Mouse (Mus musculus) right cerebral cortex, postnatal 14 days (tissue): ENCODE measurements around the gene Polr3k.

ENCODE experiments used
- DNase-seq: peaks from one replicate; pipeline ENCODE4 v3.0.0; 2022

Polr3k gene

DNA sequence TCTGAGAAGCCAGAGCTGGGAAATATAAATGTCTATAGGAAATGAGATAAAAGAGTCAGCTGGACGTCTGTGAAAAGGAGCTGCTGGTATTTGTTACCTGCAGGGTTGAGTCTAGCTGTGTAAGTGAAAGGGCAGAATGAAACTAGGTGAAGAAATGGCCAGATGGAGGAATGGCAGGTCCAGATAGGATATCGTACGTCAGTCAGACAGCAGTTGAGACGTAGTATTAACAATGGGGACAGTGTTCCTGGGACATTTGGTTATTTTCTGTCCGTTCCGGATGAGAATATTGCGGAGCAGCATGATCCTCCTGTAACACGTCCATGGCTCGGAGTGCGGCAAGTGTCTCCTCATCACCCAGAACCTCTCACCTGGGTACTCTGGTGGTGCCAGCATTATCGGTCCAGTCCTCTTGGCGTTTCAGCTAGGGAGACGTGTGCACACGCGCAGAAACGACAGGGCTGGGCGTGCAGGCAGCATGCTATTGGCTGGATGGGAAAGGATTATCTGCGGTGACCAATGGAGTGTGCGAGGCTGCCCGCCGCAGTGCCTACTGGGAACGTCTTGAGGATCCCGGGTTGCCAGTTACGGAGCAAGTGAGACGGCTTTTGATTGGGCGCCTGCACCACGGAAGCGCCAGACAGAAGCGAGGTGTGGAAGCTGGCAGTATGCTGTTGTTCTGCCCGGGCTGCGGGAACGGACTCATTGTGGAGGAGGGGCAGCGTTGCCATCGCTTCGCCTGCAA is at the start of gene Polr3k:
Gene Polr3k (plus strand): TSS at position 547 of the 745 bp plus-strand sequence.
- peak; percentile 91 for DNase-seq

DNA sequence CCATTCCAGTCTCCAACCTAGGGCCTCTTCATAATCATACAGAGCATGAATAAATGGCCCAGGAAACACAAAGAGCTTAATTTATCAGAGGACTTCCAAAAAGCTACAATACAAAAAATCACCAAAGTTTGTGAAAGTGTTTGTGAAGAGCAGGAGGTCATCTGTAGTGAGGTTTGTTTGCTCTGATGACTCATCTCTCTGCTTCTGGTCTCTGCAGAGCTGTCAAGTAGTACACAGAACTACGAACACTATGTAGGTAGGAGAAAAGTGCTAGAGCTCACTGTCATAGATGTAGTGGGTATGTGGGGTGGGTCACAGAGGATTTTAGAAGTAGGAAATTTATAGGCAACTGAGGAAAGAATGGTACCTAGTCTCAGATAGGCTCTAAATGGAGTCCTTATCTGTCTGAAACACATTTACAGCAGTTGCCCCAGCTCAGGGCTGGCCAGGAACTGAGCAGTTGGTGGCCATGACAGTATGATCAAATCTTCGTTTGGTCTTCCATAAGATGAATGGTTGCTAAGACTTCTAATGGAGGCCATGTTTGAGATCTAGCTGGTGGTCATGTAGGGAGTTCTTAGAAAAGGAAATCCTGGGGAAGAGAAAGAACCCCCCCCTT is 35.0 kb upstream of the Polr3k start:
- DNase-seq, result no peak

DNA sequence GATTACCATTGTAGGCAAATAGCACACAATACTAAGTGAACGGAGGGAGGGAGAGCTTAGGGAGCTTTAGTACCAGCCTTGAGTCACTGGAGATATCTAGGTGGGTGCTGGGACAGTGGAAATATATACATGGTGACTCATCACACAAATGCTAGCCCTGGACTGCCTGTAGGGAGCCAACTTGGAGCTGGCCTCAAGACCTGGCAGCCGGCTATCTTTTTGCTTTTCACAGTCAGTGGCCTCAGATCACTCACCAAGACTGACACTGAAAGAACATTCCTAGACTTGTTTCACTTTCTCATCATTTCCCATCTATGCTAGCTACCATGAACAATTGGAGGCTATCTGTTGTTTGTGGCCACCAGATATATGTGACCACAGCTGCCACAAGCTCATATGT is 31.4 kb upstream of the Polr3k start:
- DNase-seq, result no peak

DNA sequence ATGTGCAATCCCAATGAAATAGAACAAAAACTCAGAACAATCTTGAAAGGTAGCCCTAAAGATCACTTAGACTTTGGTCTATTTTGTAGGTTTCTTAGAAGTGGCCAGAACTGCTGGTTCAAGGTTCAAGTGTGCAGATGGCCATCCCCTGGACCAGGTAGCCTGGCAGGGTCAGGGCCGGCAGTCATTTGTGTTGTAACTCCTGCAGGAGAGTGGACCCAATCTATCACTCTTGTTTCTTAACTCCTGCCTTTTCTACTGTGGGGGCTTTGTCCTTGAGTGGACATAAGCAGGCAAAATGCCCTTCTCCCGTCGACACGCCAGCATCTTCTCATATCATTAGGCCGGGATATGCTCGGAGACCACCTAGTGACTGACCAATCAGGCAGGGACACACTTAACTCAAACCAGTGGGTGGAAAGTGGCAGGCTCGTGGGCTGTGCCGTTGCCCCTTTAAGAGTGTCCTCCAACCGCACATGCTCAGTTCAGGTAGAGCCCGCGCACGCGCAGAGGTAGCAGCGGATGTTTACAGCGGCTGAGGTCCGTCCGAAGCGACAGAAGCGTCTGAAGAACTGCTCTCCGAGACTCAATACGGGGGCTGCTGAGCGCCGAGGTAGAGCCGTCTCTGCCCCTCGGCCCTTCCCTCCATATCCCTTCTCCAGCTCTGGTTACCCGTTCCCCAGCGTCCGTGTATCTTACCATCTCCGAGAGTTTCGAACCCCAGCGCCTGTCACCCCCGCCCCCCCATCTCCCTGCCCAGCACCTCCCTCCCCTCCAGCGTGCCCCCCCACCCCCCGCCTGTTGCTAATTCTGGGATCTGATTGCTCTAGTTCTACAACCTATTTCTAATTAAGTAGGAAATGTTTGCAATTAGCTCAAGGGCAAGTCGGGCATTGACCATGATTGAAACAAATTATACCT is 26.5 kb upstream of the Polr3k start, which contains the start of gene Pcmtd2:
Gene Pcmtd2 (plus strand): TSS at position 483 of the 921 bp plus-strand sequence.
- peak; percentile 89 for DNase-seq

DNA sequence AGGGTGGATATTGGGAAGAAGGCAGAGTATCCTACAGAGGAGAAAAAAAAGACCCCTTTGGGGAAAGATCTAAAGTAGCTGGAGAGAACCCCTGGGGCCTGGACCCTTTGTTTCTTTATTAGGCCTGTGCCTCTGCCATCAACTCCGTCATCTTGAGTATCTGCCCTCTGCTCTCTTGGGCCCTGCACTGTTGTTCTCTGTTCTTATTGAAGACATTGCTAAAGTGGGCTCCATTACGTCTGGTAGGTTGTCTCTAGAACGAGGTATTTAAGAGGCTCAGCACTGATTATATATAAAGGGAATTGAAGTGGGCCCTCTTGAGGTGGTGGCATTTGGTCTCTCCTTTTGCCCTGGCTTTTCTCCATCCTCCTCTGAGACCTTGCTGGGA is 25.9 kb upstream of the Polr3k start:
- DNase-seq, result no peak

DNA sequence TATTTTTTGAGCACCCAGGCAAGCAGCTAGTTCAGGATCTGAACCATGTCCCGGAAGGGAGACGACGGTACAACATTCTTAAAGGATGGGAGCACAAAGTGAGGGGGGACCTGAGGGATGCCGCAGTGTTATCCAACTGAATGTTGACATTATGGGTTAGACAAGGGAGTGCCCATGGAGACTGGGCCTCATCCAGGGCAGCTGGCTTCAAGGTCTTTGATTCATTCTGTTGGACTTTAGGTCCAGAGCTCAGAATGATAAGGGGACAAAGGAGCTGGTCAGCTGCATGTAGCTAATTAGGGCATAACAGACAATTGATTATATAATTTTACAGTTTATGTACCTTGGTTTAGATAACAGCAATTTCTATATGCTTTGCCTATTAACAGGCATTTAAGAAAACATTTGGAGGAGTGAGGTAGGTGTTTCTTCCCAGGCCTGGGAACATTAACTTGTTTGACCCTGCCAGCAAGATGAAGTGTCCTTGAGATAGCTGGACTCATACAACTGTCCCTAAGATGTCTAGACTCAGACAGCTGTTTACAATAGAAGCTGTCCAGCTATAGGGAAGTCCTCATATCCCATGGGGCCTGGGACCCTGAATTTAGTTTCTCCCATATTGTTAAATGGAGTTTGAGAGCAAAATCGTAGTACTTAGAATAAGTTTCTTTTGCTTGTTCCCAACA is 18.3 kb upstream of the Polr3k start:
- DNase-seq, result no peak

DNA sequence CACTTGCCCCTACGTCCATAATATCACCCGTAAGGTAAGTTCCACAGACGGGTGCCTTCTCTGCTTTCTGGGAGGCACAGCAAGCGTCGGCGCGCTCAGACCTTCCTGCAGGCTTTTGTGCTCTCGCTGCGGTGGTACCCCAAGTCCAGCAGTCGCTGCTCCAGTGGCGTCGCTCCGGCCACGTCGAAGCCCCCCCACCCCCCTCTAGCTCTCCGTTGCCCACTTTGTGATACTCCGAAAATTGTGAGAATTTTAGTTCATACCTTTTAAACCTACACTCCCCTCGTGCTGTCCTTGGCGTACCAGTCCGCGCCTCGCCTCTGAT is 361 bp downstream of the Polr3k start:
- no peak for DNase-seq

DNA sequence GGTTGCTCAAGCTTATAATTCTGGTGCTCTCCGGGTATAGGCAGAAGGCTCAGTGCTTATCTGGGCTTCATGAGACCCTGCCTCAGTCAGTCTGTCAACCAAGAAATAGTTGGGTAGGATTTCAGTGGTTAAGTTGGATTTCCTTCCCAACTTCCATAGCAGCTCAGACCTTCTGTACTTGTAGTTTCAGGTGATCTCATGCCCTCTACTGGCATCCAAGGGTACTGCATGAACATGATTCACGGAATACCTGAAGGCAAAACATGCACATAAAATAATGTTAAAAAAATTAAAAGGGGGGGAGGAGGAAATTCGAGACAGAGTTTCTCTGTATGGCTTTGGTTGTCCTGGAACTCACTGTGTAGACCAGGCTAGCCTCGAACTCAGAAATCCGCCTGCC is 2.8 kb downstream of the Polr3k start:
- peak; percentile 72 for DNase-seq

DNA sequence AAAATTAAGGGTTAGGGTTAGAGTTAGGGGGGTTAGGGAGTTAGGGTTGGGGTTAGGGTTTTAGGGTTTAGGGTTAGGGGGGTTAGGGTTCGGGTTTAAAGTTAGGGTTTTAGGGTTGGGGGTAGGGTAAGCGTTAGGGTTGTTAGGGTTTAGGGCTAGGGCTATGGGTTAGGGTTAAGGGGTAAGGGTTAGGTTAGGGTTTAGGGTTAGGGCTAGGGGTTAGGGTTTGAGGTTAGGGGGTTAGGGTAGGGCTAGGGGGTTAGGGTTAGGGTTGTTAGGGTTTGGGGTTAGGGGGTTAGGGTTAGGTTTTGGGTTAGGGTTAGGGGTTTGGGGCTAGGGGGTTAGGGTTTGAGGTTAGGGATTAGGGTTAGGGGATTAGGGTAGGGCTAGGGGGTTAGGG is 6.9 kb downstream of the Polr3k start:
- DNase-seq, result no peak

DNA sequence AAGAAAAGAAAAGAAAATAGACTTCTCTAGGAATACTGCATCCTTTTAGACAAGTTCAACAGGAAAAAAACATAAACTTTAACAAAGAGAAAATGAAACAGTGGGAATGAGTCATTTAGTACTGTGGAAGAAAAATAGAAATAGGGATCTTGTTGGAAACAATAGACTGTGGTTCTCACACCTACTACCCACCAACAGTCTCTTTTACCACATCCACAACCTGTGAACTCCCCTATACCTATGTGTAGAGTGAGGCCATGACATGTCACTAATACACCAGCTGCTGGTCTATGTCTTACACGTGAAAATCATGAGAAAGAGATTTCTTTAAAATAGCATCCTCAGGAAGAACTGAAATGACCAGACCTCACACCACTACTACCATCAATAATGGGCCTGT is 14.8 kb downstream of the Polr3k start:
- DNase-seq, result no peak

DNA sequence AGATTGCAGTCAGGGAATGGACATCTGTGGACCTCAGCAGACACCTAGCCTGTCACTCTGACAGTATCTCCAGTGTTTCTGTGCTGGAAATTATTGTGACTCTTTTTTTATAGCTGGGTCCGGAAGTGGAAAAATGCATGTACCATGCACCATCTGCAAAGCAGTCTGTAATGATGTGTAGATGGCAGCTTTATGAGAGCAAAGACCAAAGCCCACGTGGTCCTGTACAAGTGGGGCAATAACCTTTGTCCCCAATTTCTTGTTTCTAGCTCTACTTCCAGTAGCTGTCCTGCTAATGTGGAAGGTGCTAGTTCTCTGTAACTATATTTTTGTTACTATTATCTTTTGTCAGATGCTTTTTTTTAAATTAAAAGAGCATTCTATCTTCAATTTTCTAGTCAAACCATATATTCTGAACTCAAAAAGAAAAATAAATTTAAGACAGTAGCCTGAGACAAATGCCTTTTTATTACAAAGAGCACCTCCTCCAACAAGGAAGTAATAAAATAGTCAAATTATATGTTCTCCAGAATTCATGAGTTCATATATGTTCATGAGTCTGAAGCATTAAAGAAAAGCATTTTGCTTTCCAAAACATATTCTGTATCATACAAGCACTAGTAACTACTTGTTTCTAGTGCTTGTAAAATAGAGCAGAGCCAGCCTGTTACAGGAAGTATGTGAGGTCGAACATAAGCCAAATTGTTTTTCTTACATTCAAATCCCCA is 19.0 kb downstream of the Polr3k start:
- DNase-seq, result no peak

DNA sequence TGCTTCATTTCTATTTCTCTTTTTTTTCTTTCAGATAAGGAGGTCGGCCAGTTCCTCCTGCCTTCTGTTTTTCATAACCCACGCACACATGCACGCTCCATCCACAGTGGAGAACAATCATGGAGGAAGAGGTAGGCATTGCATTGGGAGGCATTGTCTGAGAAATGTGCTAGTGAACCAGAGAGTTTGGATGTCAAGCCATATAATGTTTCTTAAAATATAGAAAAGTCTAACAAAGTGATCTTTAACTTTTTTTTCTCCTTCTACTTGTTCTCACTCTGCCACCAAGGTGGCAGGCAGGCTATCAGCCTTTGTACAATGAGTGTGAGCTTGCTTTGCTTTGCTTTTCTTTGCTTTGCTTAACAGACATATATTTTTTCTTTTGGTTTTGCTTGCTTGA is 53.7 kb downstream of the Polr3k start:
- DNase-seq, result no peak

DNA sequence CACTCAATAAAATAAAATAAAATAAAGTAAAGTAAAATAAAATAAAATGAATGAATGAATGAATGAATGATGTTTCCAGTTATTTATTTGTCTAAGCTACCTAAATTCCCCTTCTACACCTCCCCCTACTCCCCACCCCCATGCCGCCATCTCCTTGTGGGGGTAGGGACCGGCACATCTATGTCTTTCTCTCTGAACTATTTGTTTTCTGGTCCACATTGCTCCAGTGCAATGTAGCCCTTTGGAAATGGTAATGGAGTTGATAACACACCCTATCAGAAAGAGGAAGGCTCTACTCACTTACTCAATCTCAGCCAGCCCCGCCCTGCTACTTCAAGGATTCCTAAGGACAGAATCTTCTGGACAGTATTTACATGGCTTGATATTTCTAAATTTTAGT is 54.4 kb downstream of the Polr3k start:
- DNase-seq, result no peak
